Mouse (Mus musculus): Measurements from ENCODE around the gene Cd160.

- TF ChIP-seq CTCF (IDR thresholded peaks at IDR 0.05; ENCODE audit: low read depth, low read length) (no peak), POLR2A (IDR thresholded peaks at IDR 0.05; ENCODE audit: borderline replicate concordance, low read depth, low read length) (no peak)
Observed at GRCm38 (mm10) chr3:96845806-96846205, 16.7 kb upstream of the Cd160 start.
